Mouse (Mus musculus) kidney, embryonic 16.5 days (tissue): Measurements from ENCODE around the gene Etnppl. TPM values are rescaled to one million over a fixed set of nuclear protein-coding genes. Genes with fewer than 3 reads are reported as not detected.

Source experiments
- ATAC-seq: fragments of 200-750 bp; cut with Nextera tagmentation; 2 replicates; pipeline ENCODE4 v1.8.0; 2017; ENCODE audit warnings: moderate TSS enrichment; ENCODE audit not compliant: low FRiP score, low TSS enrichment
- H3K27ac ChIP-seq: fragments of 300-500 bp; sonication (generic); 2 replicates; pipeline ENCODE4 v1.5.1; 2014; ENCODE audit warnings: low read length
- H3K27me3 ChIP-seq: fragments of 300-500 bp; sonication (generic); 2 replicates; pipeline ENCODE4 v1.6.1; 2014; ENCODE audit warnings: low read length, control low read depth, mixed read lengths; ENCODE audit not compliant: insufficient read depth
- H3K36me3 ChIP-seq: fragments of 300-500 bp; sonication (generic); 2 replicates; pipeline ENCODE4 v1.6.1; 2014; ENCODE audit warnings: low read length, control low read depth, mixed read lengths; ENCODE audit not compliant: insufficient read depth
- H3K4me1 ChIP-seq: fragments of 300-500 bp; sonication (generic); 2 replicates; pipeline ENCODE4 v1.6.1; 2014; ENCODE audit warnings: low read length, control low read depth, mixed read lengths; ENCODE audit not compliant: insufficient read depth
- H3K4me2 ChIP-seq: fragments of 300-500 bp; sonication (generic); replicated peaks from 2 replicates; pipeline ENCODE4 v1.6.1; 2014; ENCODE audit warnings: low read depth, low read length
- H3K4me3 ChIP-seq: fragments of 300-500 bp; sonication (generic); 2 replicates; pipeline ENCODE4 v1.5.1; 2014; ENCODE audit warnings: mild to moderate bottlenecking, low read length
- H3K9ac ChIP-seq: fragments of 300-500 bp; sonication (generic); replicated peaks from 2 replicates; pipeline ENCODE4 v1.6.1; 2014; ENCODE audit warnings: low read length
- H3K9me3 ChIP-seq: fragments of 300-500 bp; sonication (generic); 2 replicates; pipeline ENCODE4 v1.6.1; 2016; ENCODE audit warnings: low read length, control low read depth
- WGBS: fragments of 180-500 bp; shearing (Covaris S2); extraction: QIAGEN DNeasy Blood & Tissue Kit; methylation state at CpG from one replicate; pipeline ENCODE4 v1.1.7; 2014; 5-methylcytosine and 5-hydroxymethylcytosine counted together
- polyA plus RNA-seq: library from polyadenylated mRNA; unstranded; fragments of >200 nt; fragmentation: Nextera tagmentation; extraction: Ambion mirVana; gene quantifications from 2 replicates; pipeline ENCODE4 v1.2.1, GENCODE M21; 2015

The Etnppl gene
- polyA plus RNA-seq, 1 experiment from 2014 or later, result 0.91 TPM

DNA sequence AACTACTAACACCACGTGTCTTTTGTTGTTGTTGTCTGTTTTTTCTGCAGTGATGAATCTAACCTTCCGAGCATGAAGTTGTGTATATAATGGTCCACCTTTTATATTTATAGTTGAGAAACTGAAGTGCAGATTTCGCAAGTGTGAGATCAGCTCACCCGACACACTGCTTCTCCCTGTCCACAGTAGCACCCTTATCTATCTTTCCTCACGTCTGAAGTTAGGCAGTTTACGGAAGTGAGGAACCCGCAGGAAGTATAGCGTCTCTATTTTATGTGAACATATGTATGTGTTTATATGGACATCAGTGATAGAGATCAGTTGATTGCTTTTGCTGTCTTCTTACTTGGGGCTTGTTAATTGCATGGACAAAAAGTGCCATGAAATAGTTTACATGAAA, 22.2 kb upstream of the Etnppl start:
- Histone ChIP-seq H3K4me2 (no peak overlapping the region), H3K9me3 (no peaks in the 10 kb centered on the region)
- ATAC-seq, result no peak

DNA sequence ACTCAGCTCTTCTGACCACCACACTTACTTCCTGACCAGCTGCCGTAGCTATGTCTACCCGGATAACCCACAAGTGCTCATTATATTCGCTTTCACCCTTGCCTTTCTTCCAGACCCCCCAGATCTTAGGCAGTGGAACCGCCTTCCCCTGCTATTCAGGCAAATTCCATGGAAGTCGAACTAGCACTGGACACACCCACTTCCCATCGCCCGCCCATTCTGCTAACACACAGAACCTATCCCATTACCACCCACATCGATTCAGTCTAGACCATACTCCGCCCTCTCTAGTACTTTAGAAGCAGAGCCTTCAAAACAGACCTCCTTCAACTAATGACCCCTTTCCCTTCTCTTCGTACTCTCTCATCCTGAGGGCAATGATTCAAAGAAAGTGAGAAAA, 15.8 kb upstream of the Etnppl start:
- H3K9ac ChIP-seq, result no peak overlapping the region
- WGBS, result 77% methylated on average over 10 of the region's 10 CpGs
- H3K36me3 ChIP-seq, result no peaks in the 10 kb centered on the region
- H3K4me1 ChIP-seq, result no peaks in the 10 kb centered on the region
- H3K4me2 ChIP-seq, result no peak overlapping the region
- no peak overlapping the region for H3K4me3 ChIP-seq
- no peak for ATAC-seq
- H3K27ac ChIP-seq, result no peak overlapping the region
- H3K27me3 ChIP-seq, result no peaks in the 10 kb centered on the region
- H3K9me3 ChIP-seq, result no peaks in the 10 kb centered on the region

More for the DNA sequence above, 22.2 kb upstream of the Etnppl start:
- Histone ChIP-seq H3K36me3 (no peaks in the 10 kb centered on the region), H3K9ac (no peak overlapping the region), H3K27ac (no peak overlapping the region), H3K4me3 (no peak overlapping the region), H3K4me1 (no peaks in the 10 kb centered on the region), H3K27me3 (no peaks in the 10 kb centered on the region)
- 85% methylated on average over 8 of the region's 8 CpGs for WGBS

- Histone ChIP-seq H3K9me3 (no peaks in the 10 kb centered on the region), H3K4me2 (no peak overlapping the region), H3K9ac (no peak overlapping the region), H3K4me1 (no peaks in the 10 kb centered on the region), H3K27ac (no peak overlapping the region), H3K4me3 (no peak overlapping the region), H3K27me3 (no peaks in the 10 kb centered on the region), H3K36me3 (no peaks in the 10 kb centered on the region)
- no peak for ATAC-seq
- 78% methylated on average over 2 of the region's 2 CpGs for WGBS
These were observed 9.3 kb upstream of the Etnppl start for GRCm38 (mm10) chr3:130607924-130608323.

GRCm38 (mm10) chr3:130614444-130614843, 2.8 kb upstream of the Etnppl start:
- H3K9ac ChIP-seq, result no peak overlapping the region
- whole genome bisulfite sequencing, result 91% methylated on average over 9 of the region's 9 CpGs
- H3K27ac ChIP-seq, result no peak overlapping the region
- H3K4me1 ChIP-seq, result peaks cover 10% of the 10 kb centered on the region; the same call in 1 of the 2 replicates
- no peaks in the 10 kb centered on the region for H3K36me3 ChIP-seq
- no peak overlapping the region for H3K4me3 ChIP-seq
- H3K27me3 ChIP-seq, result no peaks in the 10 kb centered on the region
- no peak for ATAC-seq
- H3K9me3 ChIP-seq, result no peaks in the 10 kb centered on the region
- H3K4me2 ChIP-seq, result no peak overlapping the region

GRCm38 (mm10) chr3:130615625-130616024, 1.6 kb upstream of the Etnppl start:
- H3K4me1 ChIP-seq, result peaks cover 10% of the 10 kb centered on the region; the same call in 1 of the 2 replicates
- no peaks in the 10 kb centered on the region for H3K27me3 ChIP-seq
- H3K4me2 ChIP-seq, result no peak overlapping the region
- no peak overlapping the region for H3K9ac ChIP-seq
- H3K27ac ChIP-seq, result no peak overlapping the region
- no peak overlapping the region for H3K4me3 ChIP-seq
- H3K9me3 ChIP-seq, result no peaks in the 10 kb centered on the region
- ATAC-seq, result no peak
- 55% methylated on average over 8 of the region's 8 CpGs for WGBS
- H3K36me3 ChIP-seq, result no peaks in the 10 kb centered on the region

DNA sequence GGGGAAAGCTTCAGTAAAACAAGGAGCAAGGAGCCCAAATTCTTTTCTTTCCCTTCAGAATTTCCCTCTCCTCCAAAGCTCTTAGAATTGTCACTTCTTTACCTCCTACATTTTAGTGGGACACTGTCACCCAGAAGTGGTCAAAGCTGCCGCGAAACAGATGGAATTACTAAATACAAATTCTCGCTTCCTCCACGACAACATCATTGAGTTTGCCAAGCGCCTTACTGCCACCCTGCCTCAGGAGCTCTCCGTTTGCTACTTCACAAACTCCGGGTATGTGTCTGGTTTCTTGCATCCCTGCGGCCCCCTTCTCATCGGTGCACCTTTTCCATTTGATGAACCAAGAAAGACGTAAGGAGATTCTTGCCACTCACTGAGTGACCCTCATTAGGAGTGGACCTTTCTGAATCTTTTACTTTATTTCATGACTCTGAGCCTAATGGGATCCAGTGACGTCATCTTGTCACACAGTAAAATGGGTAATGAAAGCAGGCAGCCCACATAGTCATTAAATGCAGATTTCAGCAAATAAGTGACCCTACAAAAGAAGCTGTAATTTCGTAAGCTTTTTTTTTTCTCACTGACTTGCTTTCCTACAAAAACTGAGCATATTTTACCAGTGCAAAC, 3.4 kb downstream of the Etnppl start:
- H3K9me3 ChIP-seq, result no peaks in the 10 kb centered on the region
- no peak overlapping the region for H3K9ac ChIP-seq
- H3K4me1 ChIP-seq, result peaks cover 8% of the 10 kb centered on the region; the same call in 1 of the 2 replicates
- H3K27ac ChIP-seq, result no peak overlapping the region
- ATAC-seq, result no peak
- no peak overlapping the region for H3K4me2 ChIP-seq
- no peak overlapping the region for H3K4me3 ChIP-seq
- no peaks in the 10 kb centered on the region for H3K36me3 ChIP-seq
- no peaks in the 10 kb centered on the region for H3K27me3 ChIP-seq
- 74% methylated on average over 12 of the region's 12 CpGs for WGBS

DNA sequence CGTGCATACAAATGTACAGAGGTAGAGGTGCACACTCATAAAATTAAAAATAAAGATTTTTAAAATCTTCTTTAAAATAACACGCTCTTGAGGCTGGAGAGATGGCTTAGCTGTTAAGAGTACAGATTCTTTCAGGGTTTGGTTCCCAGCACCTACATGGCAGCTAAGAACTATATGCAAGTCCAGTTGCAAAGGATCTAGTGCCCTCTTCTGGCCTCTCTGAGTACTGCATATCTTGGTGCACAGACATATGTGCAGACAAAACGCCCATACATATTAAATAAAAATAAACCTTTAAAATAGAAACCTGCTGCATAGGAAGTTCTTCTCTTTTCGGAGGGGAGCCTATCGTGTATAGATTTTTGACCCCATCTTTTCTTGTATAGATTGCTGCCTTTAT, 11.1 kb downstream of the Etnppl start:
- no peaks in the 10 kb centered on the region for H3K36me3 ChIP-seq
- no peak overlapping the region for H3K4me2 ChIP-seq
- no peak for ATAC-seq
- H3K9ac ChIP-seq, result no peak overlapping the region
- no peak overlapping the region for H3K27ac ChIP-seq
- no peaks in the 10 kb centered on the region for H3K27me3 ChIP-seq
- no peaks in the 10 kb centered on the region for H3K4me1 ChIP-seq
- 94% methylated on average over 5 of the region's 5 CpGs for WGBS
- H3K9me3 ChIP-seq, result peaks cover 10% of the 10 kb centered on the region; the same call in 1 of the 2 replicates
- H3K4me3 ChIP-seq, result no peak overlapping the region

- no peaks in the 10 kb centered on the region for H3K4me1 ChIP-seq
- H3K27ac ChIP-seq, result no peak overlapping the region
- no peak for ATAC-seq
- H3K4me3 ChIP-seq, result no peak overlapping the region
- H3K9ac ChIP-seq, result no peak overlapping the region
- 68% methylated on average over 5 of the region's 5 CpGs for WGBS
- H3K36me3 ChIP-seq, result no peaks in the 10 kb centered on the region
- no peak overlapping the region for H3K4me2 ChIP-seq
- no peaks in the 10 kb centered on the region for H3K9me3 ChIP-seq
- H3K27me3 ChIP-seq, result no peaks in the 10 kb centered on the region
These were observed 16.6 kb downstream of the Etnppl start for GRCm38 (mm10) chr3:130633859-130634258.

- WGBS, result 79% methylated on average over 11 of the region's 11 CpGs
- H3K9me3 ChIP-seq, result no peaks in the 10 kb centered on the region
- no peak overlapping the region for H3K27ac ChIP-seq
- H3K36me3 ChIP-seq, result no peaks in the 10 kb centered on the region
- H3K27me3 ChIP-seq, result no peaks in the 10 kb centered on the region
- no peak overlapping the region for H3K9ac ChIP-seq
- H3K4me2 ChIP-seq, result no peak overlapping the region
- no peak for ATAC-seq
- no peaks in the 10 kb centered on the region for H3K4me1 ChIP-seq
- H3K4me3 ChIP-seq, result no peak overlapping the region
These were observed 29.0 kb downstream of the Etnppl start for GRCm38 (mm10) chr3:130646110-130646810.

DNA sequence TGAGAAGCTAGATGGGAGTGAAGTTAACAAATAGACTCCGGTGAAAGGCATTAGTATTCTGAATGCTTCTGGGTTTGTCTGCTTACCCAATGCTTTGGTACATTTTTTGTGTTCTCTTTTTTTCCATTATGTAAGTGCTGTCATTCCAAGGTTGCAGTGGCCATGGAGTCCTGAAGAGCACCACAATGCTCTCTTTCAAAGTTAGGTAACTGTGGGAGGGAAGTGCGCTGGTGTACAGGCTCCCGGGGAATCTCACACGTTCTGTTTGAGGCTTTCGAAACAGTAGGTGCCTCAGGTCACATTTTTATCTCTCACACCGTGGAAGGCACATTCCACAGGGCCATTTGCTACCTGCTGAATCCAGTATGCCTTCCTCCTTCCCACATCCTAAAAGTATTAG, 32.3 kb downstream of the Etnppl start:
- Histone ChIP-seq H3K9me3 (no peaks in the 10 kb centered on the region), H3K27ac (no peak overlapping the region), H3K36me3 (no peaks in the 10 kb centered on the region), H3K9ac (no peak overlapping the region), H3K4me3 (no peak overlapping the region), H3K4me1 (no peaks in the 10 kb centered on the region), H3K27me3 (no peaks in the 10 kb centered on the region), H3K4me2 (no peak overlapping the region)
- ATAC-seq, result no peak
- 47% methylated on average over 6 of the region's 6 CpGs for WGBS
